Mouse (Mus musculus): Measurements from ENCODE around the gene Gm28374. TPM values are rescaled to one million over a fixed set of nuclear protein-coding genes. Genes with fewer than 3 reads are reported as not detected.

Gm28374 gene
- polyA plus RNA-seq, 1 experiment from 2014 or later = 0.83 TPM

DNA sequence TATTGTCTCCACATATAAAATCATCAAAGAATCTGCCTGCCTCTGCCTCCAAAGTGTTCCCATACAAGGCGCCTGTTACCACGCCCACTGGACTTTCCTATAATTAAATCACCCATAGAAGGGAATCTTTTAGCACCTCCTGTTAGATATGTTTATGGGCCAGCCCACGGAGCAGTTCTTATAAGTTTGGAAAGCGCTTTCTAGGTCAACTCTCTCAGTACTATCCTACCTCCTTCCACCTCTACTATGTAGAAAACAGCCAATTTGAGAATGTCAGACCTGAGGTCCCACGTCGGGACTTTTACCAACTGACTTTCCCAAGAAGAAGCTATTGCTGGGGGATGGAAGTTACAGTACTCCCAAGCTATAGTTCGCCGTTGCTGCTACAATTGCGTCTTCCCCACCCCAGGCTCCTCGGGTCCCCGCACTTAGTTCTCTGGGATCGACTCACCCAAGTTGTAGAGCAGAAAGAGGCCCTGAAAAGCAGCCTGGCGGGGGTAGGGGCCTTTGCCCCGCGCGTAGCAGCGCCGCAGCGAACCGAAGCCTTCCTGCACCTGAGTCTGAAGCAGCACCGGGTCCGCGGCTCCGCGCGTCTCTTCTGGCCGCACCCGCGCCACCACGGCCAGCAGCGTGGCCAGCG, 35.4 kb upstream of the Gm28374 start:
- Histone ChIP-seq H3K27me3 (replicated peaks) (no peaks in the 10 kb centered on the region), H3K4me2 (peak overlapping the region; percentile 92), H3K36me3 (peaks cover 50% of the 10 kb centered on the region), H3K9ac (peak overlapping the region; percentile 94), H3K27ac (replicated peaks) (peak overlapping the region; percentile 97), H3K9me3 (no peaks in the 10 kb centered on the region), H3K4me1 (peaks cover 22% of the 10 kb centered on the region), H3K4me3 (peak overlapping the region; percentile 90)
- no peak; the same call in 1 of the 2 replicates for ATAC-seq (ENCODE audit: extremely low read depth, insufficient number of reproducible peaks, low FRiP score, low TSS enrichment)
- WGBS = 5% methylated on average over 32 of the region's 32 CpGs

DNA sequence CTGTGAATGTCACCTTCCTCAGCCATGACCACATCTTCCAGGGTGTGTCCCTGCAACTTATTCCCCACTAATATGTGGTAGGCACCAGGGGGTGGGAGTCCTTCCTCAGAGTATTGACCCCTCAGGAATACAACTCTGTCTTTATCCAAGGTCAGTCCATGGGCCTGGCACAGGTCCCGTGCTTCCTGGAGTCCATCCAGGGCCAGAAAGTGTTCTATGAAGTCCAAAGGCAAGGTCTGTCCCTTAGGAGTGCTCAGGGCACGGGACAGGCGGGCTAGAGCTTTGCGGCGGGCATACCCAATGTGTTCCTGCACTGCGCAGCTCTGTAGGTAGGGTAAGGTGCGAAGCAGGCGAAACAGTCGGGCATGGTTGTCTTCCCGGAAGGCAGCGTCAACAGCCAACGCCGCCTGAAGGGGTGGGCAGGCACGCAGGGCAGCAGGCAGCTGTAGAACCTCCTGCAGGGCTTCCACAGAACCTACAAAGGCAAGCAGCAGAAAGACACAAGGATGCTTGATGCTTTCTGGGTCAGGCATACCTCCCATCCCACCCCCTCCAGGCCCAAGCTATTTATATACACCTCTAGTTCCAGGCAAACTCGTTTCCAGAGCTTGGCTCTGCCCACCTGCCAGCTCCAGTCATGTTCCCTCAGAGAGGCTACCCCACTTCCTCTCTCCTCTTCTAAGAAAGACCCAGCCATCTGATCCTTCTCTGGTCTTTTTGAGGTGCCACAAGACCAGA, 34.2 kb upstream of the Gm28374 start:
- Histone ChIP-seq H3K9ac (peak overlapping the region; percentile 94), H3K27me3 (replicated peaks) (no peaks in the 10 kb centered on the region), H3K9me3 (no peaks in the 10 kb centered on the region), H3K36me3 (peaks cover 47% of the 10 kb centered on the region), H3K27ac (replicated peaks) (peak overlapping the region; percentile 17; the same call in 1 of the 2 replicates), H3K4me1 (peaks cover 22% of the 10 kb centered on the region), H3K4me2 (peak overlapping the region; percentile 92), H3K4me3 (peak overlapping the region; percentile 90)
- ATAC-seq (ENCODE audit: extremely low read depth, insufficient number of reproducible peaks, low FRiP score, low TSS enrichment) = no peak
- WGBS = 88% methylated on average over 15 of the region's 15 CpGs

DNA sequence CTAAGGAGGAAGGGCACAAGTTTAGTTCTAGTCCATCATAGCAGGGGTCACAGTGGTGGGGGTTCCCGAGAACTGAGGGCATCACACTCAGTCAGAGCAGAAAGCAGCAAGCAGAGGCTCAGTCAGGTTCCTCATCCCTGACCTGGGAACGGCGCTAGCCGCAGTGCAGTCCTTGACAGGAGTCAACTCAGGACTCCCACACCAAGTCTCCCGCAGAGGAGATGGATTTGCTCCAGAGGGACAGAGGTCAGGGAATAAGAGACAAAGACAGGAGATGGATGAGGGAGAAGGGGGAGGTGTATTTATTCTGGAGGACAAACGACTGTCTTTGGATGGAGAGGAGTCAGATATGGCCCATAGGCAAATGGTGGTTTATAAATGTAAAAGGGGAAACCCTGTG, 31.1 kb upstream of the Gm28374 start:
- H3K27ac ChIP-seq (replicated peaks) = no peak overlapping the region
- peaks cover 32% of the 10 kb centered on the region for H3K36me3 ChIP-seq
- peaks cover 16% of the 10 kb centered on the region for H3K4me1 ChIP-seq
- no peak overlapping the region for H3K4me3 ChIP-seq
- WGBS = 54% methylated on average over 6 of the region's 6 CpGs
- no peak overlapping the region for H3K9ac ChIP-seq
- no peak overlapping the region for H3K4me2 ChIP-seq
- ATAC-seq (ENCODE audit: extremely low read depth, insufficient number of reproducible peaks, low FRiP score, low TSS enrichment) = no peak
- H3K9me3 ChIP-seq = no peaks in the 10 kb centered on the region
- H3K27me3 ChIP-seq (replicated peaks) = no peaks in the 10 kb centered on the region

DNA sequence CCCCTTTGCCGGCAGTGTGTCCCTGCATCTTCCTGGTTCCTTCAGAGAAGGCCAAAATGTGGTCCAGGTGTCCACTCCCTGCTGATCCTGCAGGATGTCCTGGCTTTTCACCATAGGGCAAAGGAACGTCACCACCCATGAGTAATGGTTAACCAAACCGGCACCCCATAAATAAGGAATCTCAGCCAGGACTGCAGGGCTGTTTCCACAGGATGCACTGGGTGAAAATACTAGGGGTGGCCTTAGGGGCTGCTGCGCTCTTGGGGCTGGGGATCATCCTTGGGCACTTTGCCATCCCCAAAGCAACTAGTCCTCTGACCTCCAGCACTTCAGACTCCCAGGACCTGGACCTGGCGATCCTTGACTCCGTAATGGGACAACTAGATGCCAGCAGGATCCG, 23.5 kb upstream of the Gm28374 start, which contains the start of gene Naaladl1:
Gene Naaladl1, plus strand, starts transcription at position 197 of the 400 bp plus-strand sequence.
- Histone ChIP-seq H3K4me1 (no peaks in the 10 kb centered on the region), H3K4me2 (no peak within 1 kb of the TSS), H3K4me3 (no peak within 1 kb of the TSS), H3K27me3 (replicated peaks) (no peaks in the 10 kb centered on the region), H3K9ac (peak within 1 kb of the TSS; percentile 61), H3K9me3 (no peaks in the 10 kb centered on the region), H3K27ac (replicated peaks) (no peak within 1 kb of the TSS), H3K36me3 (no peaks in the 10 kb centered on the region)
- WGBS = 85% methylated on average over 7 of the region's 7 CpGs
- ATAC-seq (ENCODE audit: extremely low read depth, insufficient number of reproducible peaks, low FRiP score, low TSS enrichment) = no peak

DNA sequence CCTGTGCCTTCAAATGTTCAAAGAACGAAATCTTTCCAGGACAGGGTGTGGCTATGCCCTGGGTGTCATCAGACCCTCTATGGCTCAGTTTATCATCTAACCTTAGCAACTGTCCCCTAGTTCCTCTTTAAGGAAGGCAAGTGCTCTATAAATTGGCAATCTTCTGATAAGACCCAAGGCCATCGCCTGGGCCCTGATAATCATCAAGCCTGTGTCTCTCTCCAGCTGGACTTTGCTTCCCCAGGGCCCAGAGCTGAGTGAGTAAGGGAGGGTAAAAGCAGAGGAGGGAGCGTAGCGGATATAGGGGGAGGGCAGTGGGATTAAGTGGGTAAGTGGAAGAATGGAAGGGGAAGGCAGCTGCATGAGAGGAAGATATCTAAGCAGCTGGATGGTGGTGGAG, 22.4 kb upstream of the Gm28374 start:
- 53% methylated on average over 4 of the region's 4 CpGs for WGBS
- Histone ChIP-seq H3K9me3 (no peaks in the 10 kb centered on the region), H3K36me3 (peaks cover 9% of the 10 kb centered on the region; the same call in 1 of the 2 replicates), H3K4me2 (no peak overlapping the region), H3K4me3 (no peak overlapping the region), H3K27ac (replicated peaks) (no peak overlapping the region), H3K9ac (peak overlapping the region; percentile 61), H3K4me1 (no peaks in the 10 kb centered on the region), H3K27me3 (replicated peaks) (no peaks in the 10 kb centered on the region)
- no peak for ATAC-seq (ENCODE audit: extremely low read depth, insufficient number of reproducible peaks, low FRiP score, low TSS enrichment)

DNA sequence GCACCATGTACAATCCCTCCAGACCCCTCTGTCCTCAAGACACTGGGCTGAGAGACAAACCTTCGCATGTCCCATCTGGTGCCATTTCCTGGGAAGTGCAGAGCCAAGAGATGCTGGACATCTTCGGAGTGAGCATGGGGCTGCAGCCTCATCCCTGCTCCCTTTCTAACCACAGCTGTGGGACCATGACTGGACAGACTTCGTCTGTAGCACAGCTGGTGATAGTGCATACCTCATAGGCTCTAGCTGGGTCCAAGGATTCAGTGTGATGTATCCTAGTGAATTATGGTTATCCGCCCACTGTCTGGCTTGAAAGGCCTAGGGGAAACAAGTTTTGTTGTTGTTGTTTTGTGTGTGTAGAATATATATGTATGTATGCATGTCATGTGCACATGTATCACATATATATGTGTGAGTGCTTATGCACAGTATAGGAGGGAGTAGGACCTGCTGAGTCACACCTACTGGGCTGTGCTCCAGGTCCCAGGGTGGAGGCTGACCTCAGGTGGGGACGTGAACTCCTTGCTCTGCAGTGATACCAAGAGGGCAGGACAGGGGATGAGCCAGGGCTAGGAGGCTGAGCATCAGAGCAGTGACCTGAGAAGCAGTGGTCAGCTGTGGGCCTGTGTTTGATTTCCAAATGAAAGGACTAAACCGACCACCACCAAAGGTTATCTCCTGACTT, 20.3 kb upstream of the Gm28374 start:
- WGBS = 68% methylated on average over 6 of the region's 6 CpGs
- Histone ChIP-seq H3K36me3 (peaks cover 18% of the 10 kb centered on the region), H3K4me3 (no peak overlapping the region), H3K27ac (replicated peaks) (no peak overlapping the region), H3K27me3 (replicated peaks) (no peaks in the 10 kb centered on the region), H3K4me2 (no peak overlapping the region), H3K4me1 (no peaks in the 10 kb centered on the region), H3K9me3 (no peaks in the 10 kb centered on the region), H3K9ac (no peak overlapping the region)
- no peak for ATAC-seq (ENCODE audit: extremely low read depth, insufficient number of reproducible peaks, low FRiP score, low TSS enrichment)

DNA sequence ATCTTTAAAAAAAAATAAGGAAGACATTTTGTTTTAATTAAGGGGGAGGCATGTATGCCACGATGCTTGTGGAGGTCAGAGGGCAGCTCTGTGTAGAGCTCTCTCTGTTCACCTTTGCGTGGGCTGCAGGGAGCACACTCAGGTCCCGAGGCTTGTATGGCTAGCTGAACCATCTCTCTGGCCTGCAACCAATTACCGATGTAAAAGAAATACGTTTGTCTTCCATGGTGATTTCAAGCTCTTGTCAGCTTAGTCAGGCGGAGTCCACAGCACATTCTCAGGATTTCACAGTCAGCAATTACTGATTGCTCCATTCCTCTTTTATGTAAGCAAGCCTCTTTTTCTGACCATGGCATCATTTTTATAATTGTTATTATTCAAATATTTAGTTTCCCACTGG, 19.1 kb upstream of the Gm28374 start:
- no peak overlapping the region for H3K4me3 ChIP-seq
- no peak overlapping the region for H3K27ac ChIP-seq (replicated peaks)
- no peak overlapping the region for H3K4me2 ChIP-seq
- H3K4me1 ChIP-seq = no peaks in the 10 kb centered on the region
- no peaks in the 10 kb centered on the region for H3K27me3 ChIP-seq (replicated peaks)
- ATAC-seq (ENCODE audit: extremely low read depth, insufficient number of reproducible peaks, low FRiP score, low TSS enrichment) = no peak
- H3K9ac ChIP-seq = no peak overlapping the region
- peaks cover 23% of the 10 kb centered on the region for H3K36me3 ChIP-seq
- 76% methylated on average over 6 of the region's 6 CpGs for WGBS
- no peaks in the 10 kb centered on the region for H3K9me3 ChIP-seq

DNA sequence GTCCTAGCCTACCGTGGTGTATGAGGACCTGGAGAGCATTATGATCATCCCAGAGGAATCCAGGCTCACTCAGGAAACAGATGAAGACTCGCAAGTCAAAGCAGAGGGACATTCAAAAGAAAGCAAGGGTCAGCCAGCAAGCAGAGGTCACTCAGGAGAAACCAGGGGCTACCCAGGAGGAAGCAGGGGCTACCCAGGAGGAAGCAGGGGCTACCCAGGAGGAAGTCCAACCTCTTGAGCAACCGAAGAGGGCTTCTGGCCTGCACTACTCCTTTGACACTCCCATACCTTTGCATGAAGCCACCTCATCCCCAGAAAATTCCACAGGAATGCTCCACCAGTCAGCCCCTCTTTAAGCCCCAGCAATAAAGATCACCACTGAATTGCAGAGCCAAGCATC, 15.8 kb upstream of the Gm28374 start:
- Histone ChIP-seq H3K4me2 (no peak overlapping the region), H3K27ac (replicated peaks) (no peak overlapping the region), H3K9me3 (no peaks in the 10 kb centered on the region), H3K27me3 (replicated peaks) (no peaks in the 10 kb centered on the region), H3K4me3 (no peak overlapping the region), H3K9ac (no peak overlapping the region), H3K4me1 (no peaks in the 10 kb centered on the region), H3K36me3 (peaks cover 48% of the 10 kb centered on the region)
- WGBS = 82% methylated on average over 3 of the region's 3 CpGs
- no peak for ATAC-seq (ENCODE audit: extremely low read depth, insufficient number of reproducible peaks, low FRiP score, low TSS enrichment)

DNA sequence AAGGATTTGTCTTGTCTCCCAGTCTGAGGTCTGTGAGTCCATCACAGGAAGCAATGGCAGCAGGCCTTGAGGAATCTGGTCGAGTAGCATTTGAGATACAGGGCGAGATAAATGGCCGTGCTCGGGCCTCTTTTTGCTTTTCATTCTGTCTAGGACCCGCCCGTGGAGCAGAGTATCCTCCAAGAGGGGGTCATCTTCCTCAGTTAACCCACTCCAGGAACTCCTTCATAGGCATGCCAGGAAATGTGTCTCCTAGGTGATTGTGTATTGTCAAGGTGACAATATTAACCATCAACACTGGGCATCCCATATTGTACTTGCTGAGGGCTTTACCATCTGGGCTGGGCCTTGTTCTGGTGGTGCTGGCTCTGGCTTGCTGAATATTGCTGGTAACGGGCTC, 12.1 kb upstream of the Gm28374 start, which contains the start of gene AC131692.1:
Gene AC131692.1, plus strand, starts transcription at position 301 of the 400 bp plus-strand sequence.
- no peaks in the 10 kb centered on the region for H3K27me3 ChIP-seq (replicated peaks)
- H3K4me1 ChIP-seq = no peaks in the 10 kb centered on the region
- H3K4me2 ChIP-seq = no peak within 1 kb of the TSS
- ATAC-seq (ENCODE audit: extremely low read depth, insufficient number of reproducible peaks, low FRiP score, low TSS enrichment) = no peak
- no peak within 1 kb of the TSS for H3K27ac ChIP-seq (replicated peaks)
- no peak within 1 kb of the TSS for H3K9ac ChIP-seq
- H3K4me3 ChIP-seq = no peak within 1 kb of the TSS
- WGBS = 88% methylated on average over 7 of the region's 7 CpGs
- H3K9me3 ChIP-seq = no peaks in the 10 kb centered on the region
- H3K36me3 ChIP-seq = peaks cover 74% of the 10 kb centered on the region

DNA sequence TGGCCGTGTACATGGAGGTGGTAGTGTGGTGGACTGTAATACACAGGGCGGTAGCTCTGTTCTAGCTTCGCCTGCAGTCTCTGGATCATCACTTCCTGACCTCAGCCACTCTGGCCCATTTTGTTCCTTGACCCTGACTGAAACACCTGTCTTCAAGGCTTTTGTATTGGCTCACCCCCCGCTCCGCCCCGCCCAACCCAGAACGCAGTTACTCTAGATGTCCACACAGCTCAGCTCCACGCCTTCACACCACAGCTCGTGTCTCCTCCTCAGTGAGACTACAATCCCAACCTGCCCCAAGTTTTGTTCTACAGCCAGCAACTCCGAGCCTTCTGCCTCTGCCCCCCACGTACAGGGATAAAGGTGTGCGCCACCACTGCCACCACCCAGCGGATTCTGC, 6.8 kb upstream of the Gm28374 start:
- WGBS = 91% methylated on average over 13 of the region's 13 CpGs
- H3K36me3 ChIP-seq = peaks cover 69% of the 10 kb centered on the region
- H3K4me3 ChIP-seq = no peak overlapping the region

DNA sequence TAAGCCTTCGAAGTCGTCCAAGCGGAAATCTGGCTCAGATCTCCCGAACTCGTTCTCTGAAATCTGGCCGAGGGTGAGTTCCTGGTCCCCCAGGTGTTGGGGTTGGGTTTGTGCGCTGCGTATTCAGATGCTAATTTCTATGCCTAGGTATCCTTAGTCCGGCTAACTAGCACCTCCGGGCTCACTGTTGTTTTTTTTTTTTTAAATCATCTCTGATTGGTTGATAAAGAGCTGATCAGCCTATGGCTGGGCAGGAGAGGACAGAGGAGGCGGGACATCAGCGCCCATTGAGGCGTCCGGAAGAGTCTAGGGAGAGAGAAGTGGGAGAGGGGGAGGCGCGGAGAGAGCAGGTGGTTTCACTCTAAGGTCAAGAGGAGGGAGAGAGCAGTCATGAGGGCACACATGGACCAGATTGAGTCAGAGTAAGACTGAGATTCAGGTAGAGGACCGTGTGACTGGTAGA, 3.4 kb upstream of the Gm28374 start:
- no peak for ATAC-seq (ENCODE audit: extremely low read depth, insufficient number of reproducible peaks, low FRiP score, low TSS enrichment)
- Histone ChIP-seq H3K4me1 (peaks cover 22% of the 10 kb centered on the region), H3K4me2 (peak overlapping the region; percentile 93), H3K4me3 (peak overlapping the region; percentile 84), H3K9ac (peak overlapping the region; percentile 89), H3K9me3 (no peaks in the 10 kb centered on the region), H3K27me3 (replicated peaks) (no peaks in the 10 kb centered on the region), H3K27ac (replicated peaks) (peak overlapping the region; percentile 59), H3K36me3 (peaks cover 68% of the 10 kb centered on the region)
- 0% methylated on average over 17 of the region's 17 CpGs for WGBS

More for the DNA sequence above, 6.8 kb upstream of the Gm28374 start:
- Histone ChIP-seq H3K4me2 (no peak overlapping the region), H3K9me3 (no peaks in the 10 kb centered on the region), H3K9ac (no peak overlapping the region), H3K4me1 (peaks cover 16% of the 10 kb centered on the region), H3K27me3 (replicated peaks) (no peaks in the 10 kb centered on the region), H3K27ac (replicated peaks) (no peak overlapping the region)
- no peak for ATAC-seq (ENCODE audit: extremely low read depth, insufficient number of reproducible peaks, low FRiP score, low TSS enrichment)

Data from heart, embryonic 13.5 days (tissue).